Mouse (Mus musculus) heart, embryonic 14.5 days (tissue): ENCODE results near the gene Gna14. TPM values are rescaled to one million over a fixed set of nuclear protein-coding genes. Genes with fewer than 3 reads are reported as not detected.

Experiments used
- ATAC-seq: fragments of 200-750 bp; cut with Nextera tagmentation; 2 replicates; pipeline ENCODE4 v1.8.0; 2017; ENCODE audit warnings: low read depth, moderate TSS enrichment; ENCODE audit not compliant: insufficient number of reproducible peaks, insufficient read depth, low FRiP score
- H3K27ac ChIP-seq, 2 experiments: fragments of 200-500 bp in 1 of 2; fragments of 300-500 bp in 1 of 2; sonication (generic) in 1 of 2; replicated peaks in 1 of 2; 2 replicates each; pipeline ENCODE4 v1.5.1; 2012 to 2014; ENCODE audit warnings: low read depth in 2 of 2, low read length in 2 of 2, control low read depth in 1 of 2, mild to moderate bottlenecking in 1 of 2, mixed read lengths in 1 of 2; ENCODE audit not compliant: control insufficient read depth in 1 of 2, insufficient read depth in 1 of 2
- H3K27me3 ChIP-seq: fragments of 300-500 bp; sonication (generic); 2 replicates; pipeline ENCODE4 v1.6.1; 2014; ENCODE audit warnings: mild to moderate bottlenecking, low read length, control low read depth; ENCODE audit not compliant: control insufficient read depth, insufficient read depth
- H3K36me3 ChIP-seq: fragments of 300-500 bp; sonication (generic); 2 replicates; pipeline ENCODE4 v1.6.1; 2014; ENCODE audit warnings: mild to moderate bottlenecking, control low read depth, low read length, mixed read lengths; ENCODE audit not compliant: control insufficient read depth, insufficient read depth
- H3K4me1 ChIP-seq, 2 experiments: fragments of 200-500 bp in 1 of 2; fragments of 300-500 bp in 1 of 2; sonication (generic) in 1 of 2; 2 replicates each; pipeline ENCODE4 v1.6.1; 2012 to 2014; ENCODE audit warnings: low read length in 2 of 2, control low read depth in 1 of 2, mixed read lengths in 1 of 2; ENCODE audit not compliant: control insufficient read depth in 2 of 2, insufficient read depth in 2 of 2
- H3K4me2 ChIP-seq: fragments of 300-500 bp; sonication (generic); 2 replicates; pipeline ENCODE4 v1.6.1; 2014; ENCODE audit warnings: mild to moderate bottlenecking, low read length
- H3K4me3 ChIP-seq, 2 experiments: fragments of 200-500 bp in 1 of 2; fragments of 300-500 bp in 1 of 2; sonication (generic) in 1 of 2; 2 replicates each; pipeline ENCODE4 v1.5.1; 2012 to 2014; ENCODE audit warnings: low read length in 2 of 2, mild to moderate bottlenecking in 2 of 2, control low read depth in 1 of 2, low read depth in 1 of 2, moderate library complexity in 1 of 2; ENCODE audit not compliant: control insufficient read depth in 1 of 2, insufficient read depth in 1 of 2
- H3K9ac ChIP-seq: fragments of 300-500 bp; sonication (generic); 2 replicates; pipeline ENCODE4 v1.6.1; 2014; ENCODE audit warnings: mild to moderate bottlenecking, low read length
- H3K9me3 ChIP-seq: fragments of 300-500 bp; sonication (generic); 2 replicates; pipeline ENCODE4 v1.6.1; 2016; ENCODE audit warnings: low read length, control low read depth; ENCODE audit not compliant: control insufficient read depth
- WGBS: fragments of 180-500 bp; shearing (Covaris S2); extraction: QIAGEN DNeasy Blood & Tissue Kit; methylation state at CpG from one replicate; pipeline ENCODE4 v1.1.7; 2014; 5-methylcytosine and 5-hydroxymethylcytosine counted together
- polyA plus RNA-seq: library from polyadenylated mRNA; unstranded; fragments of >200 nt; fragmentation: Nextera tagmentation; extraction: Ambion mirVana; gene quantifications from 2 replicates; pipeline ENCODE4 v1.2.1, GENCODE M21; 2014

Gna14 gene
- polyA plus RNA-seq: 0.78 and 0.94 TPM in 2 replicates

- ATAC-seq: no peak
Observed at GRCm38 (mm10) chr19:16435531-16436231, at the start of gene Gna14. Gene Gna14 (plus strand): TSS chr19:16435762.

GRCm38 (mm10) chr19:16386514-16386913, 49.0 kb upstream of the Gna14 start:
- Histone ChIP-seq H3K4me2 (no peak overlapping the region), H3K9me3 (no peaks in the 10 kb centered on the region), H3K27ac (no peak overlapping the region), H3K4me3 (no peak overlapping the region), H3K4me1 (0 out of 4 replicates have a peak, but pooled peaks cover 0 to 4% of the 10 kb centered on the region in 2 experiments), H3K36me3 (peaks cover 33% of the 10 kb centered on the region), H3K9ac (no peak overlapping the region), H3K27me3 (no peaks in the 10 kb centered on the region)
- no peak for ATAC-seq
- 61% methylated on average over 6 of the region's 6 CpGs for WGBS

More at GRCm38 (mm10) chr19:16435531-16436231, at the start of gene Gna14:
- H3K4me3 ChIP-seq: peak within 1 kb of the TSS; percentile 39 to 43
- H3K27me3 ChIP-seq: peaks cover 21% of the 10 kb centered on the region
- H3K4me2 ChIP-seq: peak within 1 kb of the TSS; percentile 74
- H3K27ac ChIP-seq: no peak within 1 kb of the TSS
- peaks cover 17 to 35% of the 10 kb centered on the region in 2 experiments for H3K4me1 ChIP-seq
- peak within 1 kb of the TSS; percentile 52 for H3K9ac ChIP-seq
- H3K9me3 ChIP-seq: no peaks in the 10 kb centered on the region
- under 1% methylated on average over 27 of the region's 27 CpGs for WGBS
- H3K36me3 ChIP-seq: no peaks in the 10 kb centered on the region

GRCm38 (mm10) chr19:16390192-16390795, 45.3 kb upstream of the Gna14 start:
- H3K9me3 ChIP-seq: no peaks in the 10 kb centered on the region
- H3K4me1 ChIP-seq: 0 out of 4 replicates have a peak, but pooled peaks cover 0 to 4% of the 10 kb centered on the region in 2 experiments
- ATAC-seq: no peak
- no peak overlapping the region for H3K9ac ChIP-seq
- WGBS: 88% methylated on average over 6 of the region's 6 CpGs
- no peak overlapping the region for H3K4me2 ChIP-seq
- no peak overlapping the region for H3K27ac ChIP-seq
- H3K36me3 ChIP-seq: peaks cover 7% of the 10 kb centered on the region
- H3K27me3 ChIP-seq: no peaks in the 10 kb centered on the region
- H3K4me3 ChIP-seq: no peak overlapping the region

GRCm38 (mm10) chr19:16394381-16394780, 41.2 kb upstream of the Gna14 start:
- Histone ChIP-seq H3K9me3 (no peaks in the 10 kb centered on the region), H3K4me2 (no peak overlapping the region), H3K27ac (no peak overlapping the region), H3K4me3 (no peak overlapping the region), H3K9ac (no peak overlapping the region), H3K4me1 (no peaks in the 10 kb centered on the region), H3K36me3 (no peaks in the 10 kb centered on the region), H3K27me3 (no peaks in the 10 kb centered on the region)
- no peak for ATAC-seq
- WGBS: 59% methylated on average over 5 of the region's 5 CpGs

- 77% methylated on average over 6 of the region's 6 CpGs for WGBS
- ATAC-seq: no peak
- H3K27me3 ChIP-seq: no peaks in the 10 kb centered on the region
- H3K9ac ChIP-seq: no peak overlapping the region
- H3K4me2 ChIP-seq: no peak overlapping the region
- no peaks in the 10 kb centered on the region; the same call in 1 of the 2 replicates for H3K9me3 ChIP-seq
- H3K36me3 ChIP-seq: no peaks in the 10 kb centered on the region
- H3K27ac ChIP-seq: no peak overlapping the region
- H3K4me3 ChIP-seq: no peak overlapping the region
- no peaks in the 10 kb centered on the region for H3K4me1 ChIP-seq
Observed at GRCm38 (mm10) chr19:16403101-16403500, 32.5 kb upstream of the Gna14 start.

GRCm38 (mm10) chr19:16407727-16408126, 27.8 kb upstream of the Gna14 start:
- no peaks in the 10 kb centered on the region for H3K27me3 ChIP-seq
- WGBS: 60% methylated on average over 1 of the region's 1 CpGs
- H3K27ac ChIP-seq: no peak overlapping the region
- no peak for ATAC-seq
- H3K36me3 ChIP-seq: no peaks in the 10 kb centered on the region
- no peaks in the 10 kb centered on the region; the same call in 1 of the 2 replicates for H3K9me3 ChIP-seq
- no peak overlapping the region for H3K9ac ChIP-seq
- H3K4me2 ChIP-seq: no peak overlapping the region
- no peaks in the 10 kb centered on the region for H3K4me1 ChIP-seq
- no peak overlapping the region for H3K4me3 ChIP-seq

- Histone ChIP-seq H3K9ac (no peak overlapping the region), H3K4me3 (no peak overlapping the region), H3K27me3 (no peaks in the 10 kb centered on the region), H3K36me3 (no peaks in the 10 kb centered on the region), H3K4me1 (no peaks in the 10 kb centered on the region), H3K27ac (no peak overlapping the region), H3K9me3 (no peaks in the 10 kb centered on the region), H3K4me2 (no peak overlapping the region)
- ATAC-seq: no peak
Observed at GRCm38 (mm10) chr19:16411302-16411701, 24.3 kb upstream of the Gna14 start.
